Mouse (Mus musculus): Measurements from ENCODE around the gene Rab3ip. TPM values are rescaled to one million over a fixed set of nuclear protein-coding genes. Genes with fewer than 3 reads are reported as not detected.

Rab3ip gene
- polyA plus RNA-seq, 1 experiment from 2014 or later, result 38.2 TPM

DNA sequence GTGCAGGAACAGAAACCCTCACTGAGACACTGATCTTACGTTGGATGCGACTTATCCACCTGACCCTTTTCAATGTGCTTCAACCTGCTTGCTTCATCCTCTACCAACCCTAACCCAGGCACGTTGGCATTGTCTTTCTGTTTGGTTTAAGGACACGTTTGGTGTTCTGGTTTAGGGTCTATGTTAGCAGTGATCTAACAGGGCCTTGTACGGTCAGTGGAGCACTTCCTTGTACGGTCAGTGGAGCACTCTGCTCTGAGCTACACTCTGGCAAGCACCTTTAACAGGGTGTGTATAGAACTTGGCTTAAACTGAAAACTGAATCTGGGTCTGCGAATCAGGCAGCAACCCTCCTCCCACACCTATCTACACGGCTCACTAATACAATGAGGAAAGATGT is 35.3 kb downstream of the Rab3ip start:
- Histone ChIP-seq H3K4me3 (no peak overlapping the region), H3K36me3 (peaks cover 67% of the 10 kb centered on the region), H3K27ac (no peak overlapping the region), H3K4me2 (no peak overlapping the region), H3K27me3 (no peaks in the 10 kb centered on the region), H3K4me1 (peaks cover 14% of the 10 kb centered on the region; the same call in 1 of the 2 replicates), H3K9me3 (no peaks in the 10 kb centered on the region), H3K9ac (no peak overlapping the region)
- ATAC-seq (ENCODE audit: insufficient number of reproducible peaks, insufficient read depth, low FRiP score, low TSS enrichment, low read depth), result no peak
- WGBS, result 93% methylated on average over 8 of the region's 8 CpGs

DNA sequence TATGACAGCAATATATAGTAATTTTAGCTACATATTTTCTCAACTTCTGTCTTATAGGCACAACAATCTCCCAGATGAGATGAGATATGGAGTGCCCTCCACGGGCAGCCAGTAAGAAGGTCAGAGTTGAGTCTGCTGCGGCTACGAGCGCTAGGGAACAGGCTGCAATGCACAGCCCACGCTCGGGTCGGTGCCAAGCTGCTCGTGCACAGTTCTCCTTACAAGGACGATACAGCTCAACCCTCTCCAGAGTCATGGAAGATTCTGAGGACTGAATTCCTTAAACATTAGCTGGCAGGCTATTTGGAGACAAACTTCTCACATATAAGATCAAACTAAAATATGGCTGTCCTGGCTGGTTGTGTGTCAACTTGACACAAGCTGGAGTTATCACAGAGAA is 36.0 kb downstream of the Rab3ip start:
- H3K36me3 ChIP-seq, result peaks cover 71% of the 10 kb centered on the region

DNA sequence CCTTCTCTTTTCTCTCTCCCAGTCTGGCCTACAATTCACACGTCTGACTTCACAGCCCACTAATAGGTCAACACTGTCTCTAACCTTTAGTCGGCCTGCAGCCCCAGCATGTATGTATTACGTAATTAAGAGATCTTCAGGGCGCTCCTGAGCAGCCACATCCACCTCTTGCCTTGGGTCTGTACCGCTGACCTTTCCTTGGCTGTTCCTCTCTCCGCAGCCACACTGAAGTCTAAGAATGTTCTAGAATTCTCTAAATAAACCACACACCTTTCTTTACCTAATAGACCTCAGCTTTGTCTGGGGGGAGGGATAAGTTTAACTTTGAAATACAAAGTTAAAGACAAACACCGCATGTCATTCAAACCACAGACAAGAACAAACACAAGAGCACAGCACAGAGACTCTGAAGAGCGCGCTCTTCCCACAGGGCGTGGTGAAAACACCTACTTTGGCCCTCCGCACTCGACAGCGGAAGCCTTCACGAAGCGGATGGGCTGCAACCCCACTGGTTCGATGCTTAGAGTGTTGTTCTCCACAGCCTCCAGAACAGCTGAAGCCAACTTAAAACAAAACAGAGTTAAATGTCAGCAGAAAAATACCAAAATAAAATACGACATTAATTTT is 36.8 kb downstream of the Rab3ip start:
- no peak for ATAC-seq (ENCODE audit: insufficient number of reproducible peaks, insufficient read depth, low FRiP score, low TSS enrichment, low read depth)
- H3K9ac ChIP-seq, result no peak overlapping the region
- no peak overlapping the region for H3K4me3 ChIP-seq
- H3K27me3 ChIP-seq, result no peaks in the 10 kb centered on the region
- no peaks in the 10 kb centered on the region for H3K9me3 ChIP-seq
- peaks cover 74% of the 10 kb centered on the region for H3K36me3 ChIP-seq
- no peak overlapping the region for H3K4me2 ChIP-seq
- H3K4me1 ChIP-seq, result peaks cover 14% of the 10 kb centered on the region; the same call in 1 of the 2 replicates
- WGBS, result 87% methylated on average over 17 of the region's 17 CpGs
- H3K27ac ChIP-seq, result no peak overlapping the region

More for the DNA sequence above, 36.0 kb downstream of the Rab3ip start:
- 89% methylated on average over 9 of the region's 9 CpGs for WGBS
- Histone ChIP-seq H3K27me3 (no peaks in the 10 kb centered on the region), H3K27ac (no peak overlapping the region), H3K9ac (no peak overlapping the region), H3K4me3 (no peak overlapping the region), H3K9me3 (no peaks in the 10 kb centered on the region), H3K4me1 (peaks cover 14% of the 10 kb centered on the region; the same call in 1 of the 2 replicates), H3K4me2 (no peak overlapping the region)
- ATAC-seq (ENCODE audit: insufficient number of reproducible peaks, insufficient read depth, low FRiP score, low TSS enrichment, low read depth), result no peak

DNA sequence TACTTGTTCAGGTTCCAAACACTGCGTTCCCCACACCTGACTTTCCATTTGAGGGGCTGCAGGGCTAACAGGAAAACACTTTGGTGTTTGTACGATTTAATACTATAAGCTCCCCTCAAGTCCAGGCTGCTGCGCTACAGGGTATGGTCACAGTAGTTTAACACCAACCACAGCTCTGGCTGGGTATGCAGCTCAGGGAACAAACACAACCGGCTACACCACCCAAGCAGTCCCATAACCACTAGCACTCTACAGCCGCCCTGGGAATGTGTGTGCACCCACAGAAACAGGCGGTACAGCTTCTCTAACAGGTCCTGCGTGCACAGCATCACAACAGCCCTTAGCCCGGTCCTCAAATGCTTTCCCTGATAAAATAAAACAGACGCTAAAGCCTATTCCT is 37.7 kb downstream of the Rab3ip start:
- peaks cover 75% of the 10 kb centered on the region for H3K36me3 ChIP-seq
- no peak overlapping the region for H3K4me3 ChIP-seq
- H3K4me1 ChIP-seq, result peaks cover 14% of the 10 kb centered on the region; the same call in 1 of the 2 replicates
- no peak overlapping the region for H3K4me2 ChIP-seq
- no peaks in the 10 kb centered on the region for H3K27me3 ChIP-seq
- no peak overlapping the region for H3K9ac ChIP-seq
- H3K27ac ChIP-seq, result peak overlapping the region; percentile 49
- 66% methylated on average over 9 of the region's 9 CpGs for WGBS
- ATAC-seq (ENCODE audit: insufficient number of reproducible peaks, insufficient read depth, low FRiP score, low TSS enrichment, low read depth), result no peak
- H3K9me3 ChIP-seq, result no peaks in the 10 kb centered on the region

DNA sequence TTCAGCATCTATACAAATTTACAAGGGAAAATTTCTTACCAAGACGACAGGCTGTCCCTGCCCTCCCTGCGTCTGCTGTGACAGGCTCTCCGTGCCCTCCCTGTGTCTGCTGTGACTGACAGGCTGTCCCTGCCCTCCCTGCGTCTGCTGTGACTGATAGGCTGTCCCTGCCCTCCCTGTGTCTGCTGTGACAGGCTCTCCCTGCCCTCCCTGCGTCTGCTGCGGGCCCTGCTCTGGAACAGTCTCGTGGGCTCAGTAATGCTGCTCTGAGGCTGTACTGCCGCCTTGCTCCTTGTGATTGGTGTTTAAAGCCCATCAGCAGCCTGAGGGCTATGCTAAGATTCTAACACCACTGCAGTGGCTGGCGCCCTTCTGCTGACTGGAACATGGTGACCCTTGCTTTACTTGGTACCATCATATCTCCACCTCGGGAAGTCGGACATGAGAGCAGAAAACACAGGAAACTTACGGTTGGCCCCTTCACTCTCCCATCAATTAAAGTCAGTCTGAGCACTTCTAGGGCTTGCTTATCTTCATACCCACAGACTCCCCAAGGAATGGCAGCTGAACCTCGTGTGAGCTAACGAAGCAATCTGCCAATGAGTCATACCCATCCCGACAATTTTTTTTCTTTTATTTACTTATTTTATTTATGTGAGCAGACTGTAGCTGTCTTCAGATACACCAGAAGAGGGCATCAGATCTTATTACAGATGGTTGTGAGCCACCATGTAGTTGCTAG is 41.5 kb downstream of the Rab3ip start:
- WGBS, result 75% methylated on average over 15 of the region's 15 CpGs
- no peak overlapping the region for H3K27ac ChIP-seq
- no peaks in the 10 kb centered on the region for H3K27me3 ChIP-seq
- H3K4me3 ChIP-seq, result no peak overlapping the region
- H3K9ac ChIP-seq, result no peak overlapping the region
- no peak for ATAC-seq (ENCODE audit: insufficient number of reproducible peaks, insufficient read depth, low FRiP score, low TSS enrichment, low read depth)
- peaks cover 14% of the 10 kb centered on the region; the same call in 1 of the 2 replicates for H3K4me1 ChIP-seq
- peaks cover 78% of the 10 kb centered on the region for H3K36me3 ChIP-seq
- H3K9me3 ChIP-seq, result no peaks in the 10 kb centered on the region
- H3K4me2 ChIP-seq, result no peak overlapping the region

- peaks cover 61% of the 10 kb centered on the region for H3K36me3 ChIP-seq
- H3K4me3 ChIP-seq, result no peak overlapping the region
- no peaks in the 10 kb centered on the region for H3K4me1 ChIP-seq
- H3K9ac ChIP-seq, result no peak overlapping the region
- no peak for ATAC-seq (ENCODE audit: insufficient number of reproducible peaks, insufficient read depth, low FRiP score, low TSS enrichment, low read depth)
- no peak overlapping the region for H3K4me2 ChIP-seq
- H3K9me3 ChIP-seq, result no peaks in the 10 kb centered on the region
- H3K27me3 ChIP-seq, result no peaks in the 10 kb centered on the region
- H3K27ac ChIP-seq, result no peak overlapping the region
- WGBS, result 86% methylated on average over 9 of the region's 9 CpGs
Observed at GRCm38 (mm10) chr10:116906794-116907193, 43.8 kb downstream of the Rab3ip start.

- no peak overlapping the region for H3K9ac ChIP-seq
- no peaks in the 10 kb centered on the region for H3K9me3 ChIP-seq
- no peak overlapping the region for H3K4me2 ChIP-seq
- H3K4me3 ChIP-seq, result no peak overlapping the region
- peaks cover 39% of the 10 kb centered on the region for H3K36me3 ChIP-seq
- no peak overlapping the region for H3K27ac ChIP-seq
- ATAC-seq (ENCODE audit: insufficient number of reproducible peaks, insufficient read depth, low FRiP score, low TSS enrichment, low read depth), result no peak
- no peaks in the 10 kb centered on the region for H3K27me3 ChIP-seq
- no peaks in the 10 kb centered on the region for H3K4me1 ChIP-seq
- 87% methylated on average over 10 of the region's 10 CpGs for WGBS
Observed at GRCm38 (mm10) chr10:116904503-116904908, 46.1 kb downstream of the Rab3ip start.

DNA sequence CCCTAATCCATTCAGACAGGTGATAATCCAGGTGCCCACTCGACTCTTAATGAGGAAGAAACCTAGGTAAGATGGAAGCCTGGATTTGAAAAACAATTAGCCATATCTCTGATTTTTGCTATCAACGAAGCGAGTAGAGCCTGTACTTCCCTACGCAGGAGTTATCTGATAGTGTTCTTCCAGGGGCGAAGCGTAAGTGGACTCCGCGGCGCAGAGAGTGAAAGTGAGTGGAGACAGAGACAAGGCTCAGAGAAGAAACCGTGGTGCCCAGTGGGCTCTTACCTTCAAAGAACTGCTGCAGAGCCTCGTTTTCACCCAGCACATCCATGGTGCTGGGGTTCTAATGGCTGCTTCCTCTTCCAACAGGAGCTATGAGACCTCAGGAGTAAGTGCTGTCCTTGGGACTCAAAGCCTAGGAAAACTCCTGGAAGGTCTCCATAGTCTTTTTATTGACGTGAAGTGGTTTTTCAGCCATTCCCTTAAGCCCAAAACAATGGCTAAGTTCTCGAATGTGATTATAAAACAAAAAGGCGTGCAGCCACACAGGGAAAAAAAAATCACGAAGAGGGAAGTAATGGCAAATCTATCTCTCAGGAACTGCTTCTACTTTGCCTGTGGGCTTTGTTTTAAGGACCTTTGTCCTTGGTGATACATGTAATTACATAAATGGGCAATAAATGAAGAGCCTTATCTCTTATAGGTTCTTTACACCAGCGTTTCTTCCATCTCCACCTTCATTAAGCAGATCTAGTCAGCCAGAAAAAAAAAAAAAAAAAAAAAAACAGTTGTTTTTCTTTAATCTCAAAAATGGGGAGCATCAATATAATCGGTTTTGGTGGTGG is 54.0 kb downstream of the Rab3ip start, which contains the start of gene Myrfl:
Gene Myrfl (minus strand): TSS at position 584 of the 842 bp plus-strand sequence.
- Histone ChIP-seq H3K9ac (no peak within 1 kb of the TSS), H3K4me2 (no peak within 1 kb of the TSS), H3K4me1 (peaks cover 14% of the 10 kb centered on the region), H3K27ac (no peak within 1 kb of the TSS), H3K9me3 (no peaks in the 10 kb centered on the region), H3K4me3 (no peak within 1 kb of the TSS), H3K36me3 (no peaks in the 10 kb centered on the region), H3K27me3 (no peaks in the 10 kb centered on the region)
- no peak for ATAC-seq (ENCODE audit: insufficient number of reproducible peaks, insufficient read depth, low FRiP score, low TSS enrichment, low read depth)
- 82% methylated on average over 17 of the region's 17 CpGs for WGBS

DNA sequence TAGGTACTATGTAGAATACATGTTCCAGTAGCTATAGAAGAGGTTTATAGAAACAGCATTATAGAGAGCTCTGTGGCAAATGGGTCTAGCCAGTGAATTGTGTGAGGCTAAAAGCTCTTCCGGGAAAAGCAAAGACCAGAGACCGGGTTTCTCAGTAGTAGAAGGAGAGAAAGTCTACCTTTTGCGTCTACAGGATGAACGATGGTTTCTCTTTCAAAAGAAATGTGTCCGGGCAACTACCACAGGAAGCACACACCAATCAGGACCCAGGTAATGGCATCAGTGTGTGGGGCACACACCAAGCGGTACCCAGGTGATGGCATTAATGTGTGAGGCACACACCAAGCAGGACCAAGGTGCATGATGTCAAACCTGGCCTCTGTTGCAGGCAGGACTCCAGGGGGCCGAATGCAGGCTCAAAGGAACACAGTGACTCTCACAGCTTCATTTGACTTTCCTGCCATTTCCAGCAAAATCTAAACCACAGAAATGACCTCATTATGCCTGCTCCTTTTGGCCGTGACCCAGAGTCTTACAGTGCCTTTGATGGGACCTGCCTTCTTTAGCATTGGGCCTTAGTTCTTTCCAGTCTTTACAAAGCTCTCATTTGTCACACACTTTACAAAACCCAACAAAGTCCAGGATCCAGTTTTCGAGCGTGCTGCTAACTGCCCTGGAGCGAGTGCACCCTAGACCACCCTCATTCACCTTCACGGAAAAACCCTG is 55.3 kb downstream of the Rab3ip start:
- H3K9ac ChIP-seq, result no peak overlapping the region
- H3K27me3 ChIP-seq, result no peaks in the 10 kb centered on the region
- ATAC-seq (ENCODE audit: insufficient number of reproducible peaks, insufficient read depth, low FRiP score, low TSS enrichment, low read depth), result no peak
- no peak overlapping the region for H3K4me2 ChIP-seq
- H3K9me3 ChIP-seq, result no peaks in the 10 kb centered on the region
- H3K4me3 ChIP-seq, result no peak overlapping the region
- H3K27ac ChIP-seq, result no peak overlapping the region
- 69% methylated on average over 12 of the region's 12 CpGs for WGBS
- H3K4me1 ChIP-seq, result peaks cover 14% of the 10 kb centered on the region
- no peaks in the 10 kb centered on the region for H3K36me3 ChIP-seq

DNA sequence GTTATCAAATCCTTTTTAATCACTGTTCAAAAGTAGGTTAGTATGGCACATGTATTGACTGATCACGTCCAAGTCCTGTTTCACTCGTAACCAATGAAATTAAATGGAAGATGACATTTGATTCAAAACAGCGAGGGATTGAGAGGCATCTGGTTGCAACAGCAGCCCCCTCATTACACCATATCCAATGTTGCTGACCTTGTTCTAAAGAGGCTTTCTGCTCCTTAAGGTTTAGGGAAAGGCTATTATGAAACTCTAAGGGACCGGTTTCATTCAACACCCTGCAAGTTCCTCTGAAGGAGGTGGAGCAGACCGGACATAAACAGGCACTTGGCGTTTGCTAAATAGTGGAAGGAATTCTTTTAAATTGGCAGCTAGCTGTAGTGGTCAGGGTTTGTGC is 56.0 kb downstream of the Rab3ip start:
- Histone ChIP-seq H3K27me3 (no peaks in the 10 kb centered on the region), H3K27ac (no peak overlapping the region), H3K36me3 (no peaks in the 10 kb centered on the region), H3K9me3 (no peaks in the 10 kb centered on the region), H3K4me3 (no peak overlapping the region), H3K4me1 (peaks cover 14% of the 10 kb centered on the region), H3K4me2 (no peak overlapping the region), H3K9ac (no peak overlapping the region)
- WGBS, result 55% methylated on average over 6 of the region's 6 CpGs
- ATAC-seq (ENCODE audit: insufficient number of reproducible peaks, insufficient read depth, low FRiP score, low TSS enrichment, low read depth), result no peak

GRCm38 (mm10) chr10:116893753-116894152 is 56.8 kb downstream of the Rab3ip start:
- WGBS, result 21% methylated on average over 3 of the region's 3 CpGs
- no peak for ATAC-seq (ENCODE audit: insufficient number of reproducible peaks, insufficient read depth, low FRiP score, low TSS enrichment, low read depth)
- Histone ChIP-seq H3K36me3 (no peaks in the 10 kb centered on the region), H3K27ac (no peak overlapping the region), H3K27me3 (no peaks in the 10 kb centered on the region), H3K4me2 (no peak overlapping the region), H3K9ac (no peak overlapping the region), H3K4me1 (peaks cover 14% of the 10 kb centered on the region), H3K9me3 (no peaks in the 10 kb centered on the region), H3K4me3 (no peak overlapping the region)

Measured in embryonic facial prominence, embryonic 13.5 days (tissue).